ENCODE assay signal across 25 mouse cellular contexts in the genomic region with DNA sequence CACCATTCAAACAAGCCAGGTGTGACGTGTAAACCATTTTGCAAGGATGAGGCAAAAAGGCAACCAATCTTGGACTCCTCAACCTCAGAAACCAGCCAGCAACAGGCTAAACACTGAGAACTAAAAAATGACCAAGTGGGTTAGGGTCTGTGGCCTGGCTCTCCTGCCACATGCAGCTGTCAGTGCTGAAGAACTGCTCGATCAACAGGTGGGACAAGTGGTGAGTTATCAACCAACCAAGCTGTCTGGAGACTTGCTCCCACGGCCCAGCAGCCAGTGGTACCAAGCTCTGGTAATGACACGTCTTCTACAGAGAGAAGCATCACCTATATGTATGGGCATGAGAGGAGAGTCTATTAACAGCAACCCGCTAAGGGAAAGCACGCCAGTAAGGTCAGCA.
"Had no signal": no experiment of that assay in that cellular context is flagged by ENCODE, and none has a peak within 500 bp of the region (broad histone marks: within the 10 kb centered on the region; RNA-seq: fewer than 3 reads in every experiment).

No protein-coding gene starts in this region.

- H3K4me2 ChIP-seq: heart, embryonic 11.5 days; heart, embryonic 13.5 days; heart, embryonic 15.5 days; hindbrain, embryonic 14.5 days; intestine, embryonic 15.5 days; limb, embryonic 12.5 days; liver, embryonic 12.5 days had no signal

- H3K4me1 ChIP-seq: intestine, embryonic 15.5 days had no signal

- H3K27ac ChIP-seq: heart, adult 2 months; heart, embryonic 13.5 days; heart, embryonic 15.5 days; hindbrain, embryonic 14.5 days; intestine, embryonic 15.5 days; layer of hippocampus, adult 2 months; left cerebral cortex, adult 2 months; limb, embryonic 10.5 days; limb, embryonic 12.5 days; liver, embryonic 12.5 days; liver, embryonic 14.5 days had no signal

- H3K27me3 ChIP-seq: heart, embryonic 13.5 days; heart, embryonic 15.5 days; intestine, embryonic 15.5 days; limb, embryonic 12.5 days; liver, embryonic 12.5 days had no signal

- H3K9me3 ChIP-seq: heart, embryonic 13.5 days; heart, embryonic 15.5 days; intestine, embryonic 15.5 days; limb, embryonic 10.5 days; limb, embryonic 12.5 days; liver, embryonic 12.5 days had no signal

- H3K9ac ChIP-seq: heart, embryonic 13.5 days; heart, embryonic 15.5 days; hindbrain, embryonic 14.5 days; intestine, embryonic 15.5 days; limb, embryonic 12.5 days; liver, embryonic 12.5 days; liver, embryonic 14.5 days had no signal

- ATAC-seq: hindbrain, embryonic 16.5 days; inflammation-experienced regulatory T-cells, adult 6 months; intestine, embryonic 15.5 days; intestine, postnatal 0 days; liver, embryonic 12.5 days had no signal

- H3K4me3 ChIP-seq: heart, adult 2 months; heart, embryonic 13.5 days; heart, embryonic 15.5 days; intestine, embryonic 15.5 days; layer of hippocampus, adult 2 months; left cerebral cortex, adult 2 months; limb, embryonic 10.5 days; limb, embryonic 12.5 days; liver, embryonic 12.5 days had no signal

- H3K36me3 ChIP-seq: heart, embryonic 13.5 days; heart, embryonic 15.5 days; intestine, embryonic 15.5 days; limb, embryonic 12.5 days; liver, embryonic 12.5 days had no signal

- DNase-seq: gastrocnemius, postnatal 14 days; gastrocnemius, postnatal 36 days; heart, adult 2 months; heart, postnatal 14 days; heart, postnatal 36 days; kidney, adult 18-20 months; kidney, adult 8-10 months; kidney, postnatal 10 days; kidney, postnatal 25 days; kidney, postnatal 4 days; liver had no signal
